Mouse (Mus musculus) hindbrain, embryonic 16.5 days (tissue): ENCODE measurements at regions not wholly inside any gene's neighbourhood (a gene's known extent, or its start where the extent isn't known, plus 50 kb on each side); places are given as distances from the start of the nearest gene placed in this dataset.

ENCODE experiments used
- ATAC-seq: fragments of 200-750 bp; cut with Nextera tagmentation; 2 replicates; pipeline ENCODE4 v1.8.0; 2017; ENCODE audit warnings: moderate TSS enrichment, moderate library complexity
- H3K27ac ChIP-seq: fragments of 300-500 bp; sonication (generic); 2 replicates; pipeline ENCODE4 v1.5.1; 2014; ENCODE audit warnings: low read depth, mild to moderate bottlenecking, control low read depth, low read length, moderate library complexity
- H3K27me3 ChIP-seq: fragments of 300-500 bp; sonication (generic); replicated peaks from 2 replicates; pipeline ENCODE4 v1.6.1; 2014; ENCODE audit warnings: low read length; ENCODE audit not compliant: control insufficient read depth, insufficient read depth
- H3K36me3 ChIP-seq: fragments of 300-500 bp; sonication (generic); 2 replicates; pipeline ENCODE4 v1.6.1; 2014; ENCODE audit warnings: mild to moderate bottlenecking, low read length, moderate library complexity, mixed read lengths; ENCODE audit not compliant: control insufficient read depth, insufficient read depth
- H3K4me1 ChIP-seq: fragments of 300-500 bp; sonication (generic); 2 replicates; pipeline ENCODE4 v1.6.1; 2014; ENCODE audit warnings: low read depth, low read length; ENCODE audit not compliant: control insufficient read depth, insufficient read depth
- H3K4me2 ChIP-seq: fragments of 300-500 bp; sonication (generic); 2 replicates; pipeline ENCODE4 v1.6.1; 2014; ENCODE audit warnings: mild to moderate bottlenecking, low read length, control low read depth, moderate library complexity
- H3K4me3 ChIP-seq: fragments of 300-500 bp; sonication (generic); 2 replicates; pipeline ENCODE4 v1.5.1; 2014; ENCODE audit warnings: mild to moderate bottlenecking, low read length, control low read depth, moderate library complexity
- H3K9ac ChIP-seq: fragments of 300-500 bp; sonication (generic); 2 replicates; pipeline ENCODE4 v1.6.1; 2014; ENCODE audit warnings: low read depth, mild to moderate bottlenecking, control low read depth, low read length, moderate library complexity
- H3K9me3 ChIP-seq: fragments of 300-500 bp; sonication (generic); 2 replicates; pipeline ENCODE4 v1.6.1; 2014; ENCODE audit warnings: mild to moderate bottlenecking, low read length, moderate library complexity; ENCODE audit not compliant: control insufficient read depth
- WGBS: fragments of 180-500 bp; shearing (Covaris S2); extraction: QIAGEN DNeasy Blood & Tissue Kit; methylation state at CpG from one replicate; pipeline ENCODE4 v1.1.7; 2014; 5-methylcytosine and 5-hydroxymethylcytosine counted together

- H3K4me3 ChIP-seq = no peak overlapping the region
- H3K27ac ChIP-seq = no peak overlapping the region
- no peak overlapping the region for H3K4me2 ChIP-seq
- no peak overlapping the region for H3K9ac ChIP-seq
- H3K4me1 ChIP-seq = no peaks in the 10 kb centered on the region
- no peaks in the 10 kb centered on the region for H3K9me3 ChIP-seq
- no peaks in the 10 kb centered on the region for H3K36me3 ChIP-seq
- peak; percentile 34; the same call in 1 of the 2 replicates for ATAC-seq
- no peaks in the 10 kb centered on the region for H3K27me3 ChIP-seq
These were observed 92.9 kb upstream of the Htr1b start for GRCm38 (mm10) chr9:81726542-81726941.

GRCm38 (mm10) chr9:81720103-81720502 is 86.5 kb upstream of the Htr1b start:
- WGBS = 89% methylated on average over 1 of the region's 1 CpGs
- Histone ChIP-seq H3K4me3 (no peak overlapping the region), H3K4me1 (no peaks in the 10 kb centered on the region), H3K9ac (no peak overlapping the region), H3K9me3 (no peaks in the 10 kb centered on the region), H3K27me3 (no peaks in the 10 kb centered on the region), H3K36me3 (no peaks in the 10 kb centered on the region), H3K27ac (no peak overlapping the region), H3K4me2 (no peak overlapping the region)
- no peak for ATAC-seq

GRCm38 (mm10) chr9:81716980-81717868 is 83.6 kb upstream of the Htr1b start:
- Histone ChIP-seq H3K27me3 (no peaks in the 10 kb centered on the region), H3K4me2 (no peak overlapping the region), H3K9me3 (no peaks in the 10 kb centered on the region), H3K9ac (no peak overlapping the region), H3K27ac (no peak overlapping the region), H3K4me1 (no peaks in the 10 kb centered on the region), H3K4me3 (no peak overlapping the region), H3K36me3 (no peaks in the 10 kb centered on the region)
- whole genome bisulfite sequencing = 84% methylated on average over 4 of the region's 4 CpGs
- no peak for ATAC-seq

- no peaks in the 10 kb centered on the region for H3K27me3 ChIP-seq
- H3K27ac ChIP-seq = no peak overlapping the region
- ATAC-seq = no peak
- H3K9me3 ChIP-seq = no peaks in the 10 kb centered on the region
- H3K4me3 ChIP-seq = no peak overlapping the region
- no peaks in the 10 kb centered on the region for H3K36me3 ChIP-seq
- H3K4me2 ChIP-seq = no peak overlapping the region
- no peaks in the 10 kb centered on the region for H3K4me1 ChIP-seq
- no peak overlapping the region for H3K9ac ChIP-seq
These were observed 57.7 kb upstream of the Htr1b start for GRCm38 (mm10) chr9:81691351-81691750.

GRCm38 (mm10) chr9:81689744-81690143 is 56.1 kb upstream of the Htr1b start:
- no peak for ATAC-seq
- Histone ChIP-seq H3K9ac (no peak overlapping the region), H3K4me2 (no peak overlapping the region), H3K27me3 (no peaks in the 10 kb centered on the region), H3K36me3 (no peaks in the 10 kb centered on the region), H3K27ac (no peak overlapping the region), H3K9me3 (no peaks in the 10 kb centered on the region), H3K4me1 (no peaks in the 10 kb centered on the region), H3K4me3 (no peak overlapping the region)
- WGBS = 96% methylated on average over 3 of the region's 3 CpGs
